Mouse (Mus musculus) liver, embryonic 11.5 days (tissue): ENCODE data around the gene Klhl7. TPM values are rescaled to one million over a fixed set of nuclear protein-coding genes. Genes with fewer than 3 reads are reported as not detected.

Source experiments
- ATAC-seq: fragments of 200-750 bp; cut with Nextera tagmentation; replicated peaks from 2 replicates; pipeline ENCODE4 v1.8.0; 2017; ENCODE audit warnings: moderate number of reproducible peaks, mild to moderate bottlenecking, moderate TSS enrichment, moderate library complexity; ENCODE audit not compliant: low FRiP score
- DNase-seq: peaks from one replicate; pipeline ENCODE4 v3.0.0-alpha.2; 2017; ENCODE audit warnings: low spot score
- H3K27ac ChIP-seq: fragments of 300-500 bp; sonication (generic); 2 replicates; pipeline ENCODE4 v1.5.1; 2014; ENCODE audit warnings: mild to moderate bottlenecking, low read depth, low read length, control low read depth
- H3K27me3 ChIP-seq: fragments of 300-500 bp; sonication (generic); replicated peaks from 2 replicates; pipeline ENCODE4 v1.6.1; 2014; ENCODE audit warnings: low read length, mixed read lengths; ENCODE audit not compliant: control insufficient read depth, insufficient read depth
- H3K36me3 ChIP-seq: fragments of 300-500 bp; sonication (generic); 2 replicates; pipeline ENCODE4 v1.6.1; 2014; ENCODE audit warnings: mild to moderate bottlenecking, low read length, moderate library complexity, mixed read lengths; ENCODE audit not compliant: control insufficient read depth, insufficient read depth
- H3K4me1 ChIP-seq: fragments of 300-500 bp; sonication (generic); replicated peaks from 2 replicates; pipeline ENCODE4 v1.6.1; 2014; ENCODE audit warnings: low read length, mixed read lengths; ENCODE audit not compliant: control insufficient read depth, insufficient read depth
- H3K4me2 ChIP-seq: fragments of 300-500 bp; sonication (generic); 2 replicates; pipeline ENCODE4 v1.6.1; 2014; ENCODE audit warnings: mild to moderate bottlenecking, control low read depth, moderate library complexity
- H3K4me3 ChIP-seq: fragments of 300-500 bp; sonication (generic); 2 replicates; pipeline ENCODE4 v1.5.1; 2014; ENCODE audit warnings: low read depth, low read length, control low read depth
- H3K9ac ChIP-seq: fragments of 300-500 bp; sonication (generic); 2 replicates; pipeline ENCODE4 v1.6.1; 2014; ENCODE audit warnings: low read depth, low read length, control low read depth
- H3K9me3 ChIP-seq: fragments of 300-500 bp; sonication (generic); 2 replicates; pipeline ENCODE4 v1.6.1; 2016; ENCODE audit warnings: low read length, inconsistent platforms, mixed read lengths; ENCODE audit not compliant: control insufficient read depth
- WGBS: fragments of 180-500 bp; shearing (Covaris S2); extraction: QIAGEN DNeasy Blood & Tissue Kit; methylation state at CpG from one replicate; pipeline ENCODE4 v1.1.7; 2014; 5-methylcytosine and 5-hydroxymethylcytosine counted together
- polyA plus RNA-seq: library from polyadenylated mRNA; unstranded; fragments of >200 nt; fragmentation: Nextera tagmentation; extraction: Ambion mirVana; gene quantifications from 2 replicates; pipeline ENCODE4 v1.2.1, GENCODE M21; 2014

The Klhl7 gene
- 29.1 and 31.6 TPM in 2 replicates for polyA plus RNA-seq

DNA sequence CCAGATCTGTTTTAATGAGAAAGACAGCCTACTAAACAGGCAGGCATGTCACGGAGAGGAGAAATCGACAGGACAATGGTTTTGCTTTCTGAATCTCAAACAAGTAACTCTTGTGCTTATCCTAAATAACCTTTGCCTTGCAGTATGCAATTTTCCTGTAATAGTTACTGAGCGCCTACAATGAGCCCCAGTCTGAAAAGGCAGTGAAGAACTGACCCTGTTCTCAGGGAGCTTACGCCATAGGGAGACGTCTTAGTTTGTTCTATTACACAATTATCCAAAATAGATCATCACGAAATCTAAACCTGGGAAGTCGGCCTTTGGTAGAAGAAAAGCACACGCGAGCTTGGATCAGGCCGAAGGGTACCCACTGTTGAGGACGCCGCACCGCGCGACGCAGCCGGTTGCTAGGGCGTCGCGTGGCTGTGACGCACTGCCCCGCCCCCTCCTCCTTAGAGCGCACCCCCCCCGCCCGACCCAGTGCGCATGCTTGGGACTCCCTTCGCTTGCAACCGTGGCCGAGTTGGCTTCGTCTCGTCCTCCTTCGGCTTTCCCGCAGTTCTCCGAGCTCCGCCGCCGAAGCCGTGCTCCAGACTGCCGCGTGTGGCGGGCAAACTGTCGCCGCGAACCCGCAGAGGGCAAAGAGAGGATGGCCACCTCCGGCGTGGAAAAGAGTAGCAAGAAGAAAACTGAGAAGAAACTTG, at the start of gene Klhl7:
Gene Klhl7, plus strand, starts transcription at position 500 of the 704 bp plus-strand sequence.
- peak; percentile 86 for DNase-seq
- Histone ChIP-seq H3K9me3 (no peaks in the 10 kb centered on the region), H3K27ac (peak within 1 kb of the TSS; percentile 91), H3K4me3 (peak within 1 kb of the TSS; percentile 75), H3K4me2 (peak within 1 kb of the TSS; percentile 76), H3K9ac (peak within 1 kb of the TSS; percentile 88), H3K27me3 (no peaks in the 10 kb centered on the region), H3K4me1 (peaks cover 3% of the 10 kb centered on the region), H3K36me3 (no peaks in the 10 kb centered on the region)
- ATAC-seq = peak; percentile 91
- 2% methylated on average over 47 of the region's 47 CpGs for WGBS

DNA sequence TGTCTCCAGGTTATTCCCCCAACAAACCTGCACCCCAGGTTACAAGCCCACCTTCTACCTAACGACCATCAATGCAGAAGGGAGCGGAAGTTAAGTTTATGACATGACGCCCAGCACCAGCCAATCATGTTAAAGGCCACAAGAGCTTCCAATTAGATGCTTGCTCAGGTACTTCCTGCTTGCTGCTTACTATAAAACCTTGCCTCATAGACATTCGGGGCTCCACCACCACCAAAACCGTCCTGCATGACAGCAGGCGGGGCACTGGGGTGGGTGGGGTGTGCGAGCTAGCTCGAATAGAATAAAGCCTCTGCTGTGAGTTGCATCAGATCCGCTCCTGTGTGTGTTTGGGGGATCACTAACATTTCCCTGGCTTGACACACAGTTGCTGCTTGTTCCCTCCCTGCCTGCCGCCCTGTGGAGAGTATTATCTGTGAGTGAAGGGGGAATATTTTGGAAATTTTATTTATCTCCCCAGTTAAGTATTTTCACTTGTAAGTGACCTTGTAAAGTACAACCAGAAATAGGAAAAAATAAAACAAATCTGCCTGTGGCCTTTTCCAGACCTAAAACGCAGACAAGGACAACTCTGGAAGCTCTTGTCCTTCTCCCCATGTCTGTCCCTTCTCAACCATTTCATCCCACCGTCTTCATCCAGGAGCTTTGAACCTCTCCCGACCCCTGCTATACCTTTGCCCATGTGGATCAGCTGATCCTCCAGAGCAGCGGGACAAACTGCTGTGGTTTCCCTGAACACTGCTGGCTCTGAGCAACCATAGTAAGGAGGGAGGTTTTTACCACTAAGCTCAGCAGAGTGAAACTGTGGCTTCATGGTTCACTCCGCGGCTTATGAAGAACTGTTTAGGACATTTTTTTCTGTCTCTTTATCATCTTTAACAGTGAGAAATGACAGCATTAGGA, 48.4 kb upstream of the Klhl7 start:
- Histone ChIP-seq H3K27me3 (no peaks in the 10 kb centered on the region), H3K9ac (no peak overlapping the region), H3K4me3 (no peak overlapping the region), H3K4me1 (no peaks in the 10 kb centered on the region), H3K4me2 (no peak overlapping the region), H3K9me3 (no peaks in the 10 kb centered on the region; the same call in 1 of the 2 replicates), H3K27ac (no peak overlapping the region), H3K36me3 (no peaks in the 10 kb centered on the region)
- ATAC-seq = no peak
- WGBS = 64% methylated on average over 16 of the region's 16 CpGs
- DNase-seq = no peak

DNA sequence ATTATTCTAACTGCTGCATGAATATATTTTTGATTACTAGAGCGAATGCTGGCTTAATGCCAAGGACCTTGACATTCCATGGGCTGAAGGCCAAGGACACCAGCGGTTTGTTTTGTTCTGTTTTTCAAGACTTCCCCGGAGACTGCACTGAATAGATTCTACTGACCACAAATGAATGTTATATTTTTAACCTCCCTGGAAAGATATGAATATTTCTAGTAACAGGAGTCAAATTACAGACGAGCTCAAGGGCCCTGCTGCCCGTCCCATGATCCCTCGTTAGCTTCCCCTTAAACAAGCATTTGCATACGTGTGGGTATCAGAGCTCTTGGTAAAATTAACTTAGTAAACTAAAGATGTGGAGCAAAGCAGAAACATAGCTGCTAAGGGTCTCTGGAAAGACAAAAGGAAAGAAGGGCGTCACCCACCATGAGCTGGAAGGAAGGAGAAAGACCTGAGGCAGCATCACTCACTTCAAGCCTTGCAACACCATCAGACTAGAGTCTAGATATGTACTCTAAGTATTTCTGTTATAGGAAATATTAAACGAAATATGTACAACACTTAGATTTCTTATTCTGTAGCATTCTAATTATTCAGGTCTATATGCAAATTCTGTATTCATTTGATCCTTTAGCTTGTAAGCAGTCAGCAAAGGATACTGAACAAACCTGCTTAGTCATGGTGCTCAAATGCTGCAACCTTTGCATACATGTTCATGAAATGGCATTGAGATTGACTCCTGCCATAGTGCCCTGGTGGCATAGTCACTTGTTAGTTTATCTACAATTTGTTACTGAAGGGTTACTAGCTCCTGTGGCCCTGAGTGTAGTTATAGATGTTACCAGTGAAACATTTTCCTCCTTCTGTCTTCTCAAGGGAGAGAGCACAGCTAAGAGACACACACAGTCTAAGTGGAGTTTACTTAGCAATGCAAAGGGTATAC, 46.9 kb upstream of the Klhl7 start:
- DNase-seq (no peak), ATAC-seq (no peak)
- no peak overlapping the region for H3K27ac ChIP-seq
- H3K4me2 ChIP-seq = no peak overlapping the region
- H3K27me3 ChIP-seq = no peaks in the 10 kb centered on the region
- H3K9ac ChIP-seq = no peak overlapping the region
- no peaks in the 10 kb centered on the region for H3K4me1 ChIP-seq
- H3K4me3 ChIP-seq = no peak overlapping the region
- no peaks in the 10 kb centered on the region; the same call in none of the 2 replicates for H3K9me3 ChIP-seq
- H3K36me3 ChIP-seq = no peaks in the 10 kb centered on the region
- 69% methylated on average over 9 of the region's 9 CpGs for WGBS

DNA sequence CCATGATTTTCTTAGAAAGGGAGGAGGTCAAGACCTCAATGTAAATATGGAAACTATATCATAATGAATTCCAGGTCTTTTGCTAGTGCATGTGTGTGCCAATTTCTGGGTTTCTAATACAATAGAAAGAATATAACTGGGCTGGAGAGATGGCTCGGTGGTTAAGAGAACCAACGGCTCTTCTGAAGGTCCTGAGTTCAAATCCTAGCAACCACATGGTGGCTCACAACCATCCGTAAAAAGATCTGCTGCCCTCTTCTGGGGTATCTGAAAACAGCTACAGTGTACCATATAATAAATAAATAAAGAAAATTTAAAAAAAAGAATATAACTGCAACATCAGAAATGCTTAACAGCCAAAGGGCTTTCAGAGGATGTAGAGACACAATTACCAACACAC, 46.0 kb upstream of the Klhl7 start:
- WGBS = 79% methylated on average over 3 of the region's 3 CpGs
- ATAC-seq = no peak
- no peak for DNase-seq
- Histone ChIP-seq H3K4me1 (no peaks in the 10 kb centered on the region), H3K27ac (no peak overlapping the region), H3K4me3 (no peak overlapping the region), H3K27me3 (no peaks in the 10 kb centered on the region), H3K9me3 (no peaks in the 10 kb centered on the region; the same call in none of the 2 replicates), H3K4me2 (no peak overlapping the region), H3K9ac (no peak overlapping the region), H3K36me3 (no peaks in the 10 kb centered on the region)

DNA sequence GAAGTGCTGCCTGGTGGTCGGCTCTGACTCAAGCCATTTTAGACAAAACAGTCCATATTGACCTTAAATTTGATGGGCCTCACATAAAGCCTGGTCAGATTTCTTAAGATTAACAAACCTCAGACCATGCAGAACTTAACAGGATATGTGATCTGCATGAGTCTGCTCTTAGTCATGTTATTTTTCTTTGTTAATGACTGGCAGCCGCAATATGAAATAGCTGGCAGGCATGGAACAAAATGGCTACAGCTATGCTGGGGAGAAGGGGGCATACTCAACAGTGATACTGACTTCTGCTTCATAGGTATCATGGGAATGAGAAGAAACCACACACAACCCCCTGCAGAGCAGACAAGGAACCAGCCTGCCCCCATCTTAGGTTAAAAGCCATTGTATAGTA, 43.5 kb upstream of the Klhl7 start:
- ATAC-seq (no peak), DNase-seq (no peak)
- Histone ChIP-seq H3K4me1 (no peaks in the 10 kb centered on the region), H3K4me2 (no peak overlapping the region), H3K9me3 (no peaks in the 10 kb centered on the region; the same call in none of the 2 replicates), H3K27ac (no peak overlapping the region), H3K9ac (no peak overlapping the region), H3K4me3 (no peak overlapping the region), H3K36me3 (no peaks in the 10 kb centered on the region), H3K27me3 (no peaks in the 10 kb centered on the region)
- WGBS = 88% methylated on average over 2 of the region's 2 CpGs

DNA sequence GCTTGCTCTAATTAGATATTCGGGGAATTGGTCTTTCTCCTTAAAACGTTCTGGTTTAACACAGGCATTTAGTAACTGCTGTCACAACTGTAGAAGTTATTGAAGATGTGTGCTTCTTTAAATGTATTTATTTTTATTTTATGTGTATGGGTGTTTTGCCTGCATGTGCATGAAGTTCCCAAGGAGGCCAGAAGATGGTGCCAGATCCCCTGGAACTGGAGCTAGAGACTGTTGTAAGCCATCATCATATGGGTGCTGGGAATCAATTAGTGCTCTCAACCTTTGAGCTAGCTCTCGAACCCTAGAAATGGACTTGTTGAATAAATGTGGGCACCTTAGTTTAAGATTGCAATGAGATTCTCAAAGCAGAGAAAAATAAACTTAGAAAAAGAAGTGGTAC, 42.8 kb upstream of the Klhl7 start:
- H3K36me3 ChIP-seq = no peaks in the 10 kb centered on the region
- WGBS = 61% methylated on average over 3 of the region's 3 CpGs
- no peaks in the 10 kb centered on the region for H3K27me3 ChIP-seq
- no peak overlapping the region for H3K27ac ChIP-seq
- no peaks in the 10 kb centered on the region for H3K4me1 ChIP-seq
- H3K9ac ChIP-seq = no peak overlapping the region
- DNase-seq (no peak), ATAC-seq (no peak)
- no peak overlapping the region for H3K4me2 ChIP-seq
- no peaks in the 10 kb centered on the region; the same call in none of the 2 replicates for H3K9me3 ChIP-seq
- no peak overlapping the region for H3K4me3 ChIP-seq

DNA sequence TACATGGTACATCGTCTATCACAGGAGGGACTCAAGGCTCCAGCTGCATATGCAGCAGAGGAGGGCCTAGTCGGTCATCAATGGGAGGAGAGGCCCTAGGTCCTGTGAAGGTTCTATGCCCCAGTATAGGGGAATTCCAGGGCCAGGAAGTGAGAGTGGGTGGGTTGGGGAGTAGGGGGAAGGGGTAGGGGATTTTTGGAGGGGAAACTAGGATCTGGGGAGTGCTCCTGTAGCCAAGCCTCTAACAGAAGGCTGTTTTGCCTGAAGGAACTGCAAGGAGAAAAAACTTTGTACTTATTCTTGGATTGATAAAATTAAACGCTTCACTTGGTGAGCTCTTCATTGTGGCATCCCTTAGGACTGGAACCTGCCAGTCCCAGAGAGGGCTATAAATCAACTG, 39.5 kb upstream of the Klhl7 start:
- no peak overlapping the region for H3K4me2 ChIP-seq
- H3K27me3 ChIP-seq = no peaks in the 10 kb centered on the region
- no peaks in the 10 kb centered on the region for H3K36me3 ChIP-seq
- ATAC-seq = no peak
- H3K4me3 ChIP-seq = no peak overlapping the region
- H3K27ac ChIP-seq = no peak overlapping the region
- 68% methylated on average over 3 of the region's 3 CpGs for WGBS
- no peak for DNase-seq
- H3K4me1 ChIP-seq = no peaks in the 10 kb centered on the region
- no peaks in the 10 kb centered on the region; the same call in none of the 2 replicates for H3K9me3 ChIP-seq
- H3K9ac ChIP-seq = no peak overlapping the region

DNA sequence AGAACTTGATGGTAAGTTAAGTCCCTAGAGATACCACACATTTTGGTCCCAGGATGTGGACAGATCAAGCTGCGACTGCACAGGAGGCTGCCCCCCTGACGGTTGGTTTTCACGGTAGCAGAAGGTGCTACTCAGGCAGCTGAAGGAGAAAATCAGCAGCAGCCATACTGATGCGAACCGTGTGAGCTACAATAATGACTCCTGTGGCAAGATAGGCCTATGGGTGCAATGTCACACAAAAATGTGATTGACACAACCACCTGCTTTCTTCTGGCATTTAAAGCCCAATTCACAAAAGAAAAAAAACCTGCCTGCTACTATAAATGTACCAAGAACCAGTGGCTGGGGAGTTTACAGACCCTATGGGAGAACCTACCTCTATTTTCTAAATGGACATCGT, 37.4 kb upstream of the Klhl7 start:
- DNase-seq = no peak
- Histone ChIP-seq H3K4me3 (no peak overlapping the region), H3K27me3 (no peaks in the 10 kb centered on the region), H3K4me2 (no peak overlapping the region), H3K4me1 (no peaks in the 10 kb centered on the region), H3K36me3 (no peaks in the 10 kb centered on the region), H3K27ac (no peak overlapping the region), H3K9me3 (no peaks in the 10 kb centered on the region), H3K9ac (no peak overlapping the region)
- ATAC-seq = no peak
- WGBS = 79% methylated on average over 6 of the region's 6 CpGs
